Mouse (Mus musculus): ENCODE measurements around the gene Ccdc28a. TPM values are rescaled to one million over a fixed set of nuclear protein-coding genes. Genes with fewer than 3 reads are reported as not detected.
A peak's percentile ranks its signal among the peaks of the same experiment; 100 is the strongest.

Ccdc28a gene
- polyA plus RNA-seq, 1 experiment from 2014 or later, result 15.0 TPM

- Histone ChIP-seq H3K9me3 (ENCODE audit: control insufficient read depth, low read length) (no peaks in the 10 kb centered on the region), H3K4me1 (replicated peaks; ENCODE audit: control insufficient read depth, insufficient read depth, low read length) (no peaks in the 10 kb centered on the region), H3K27me3 (ENCODE audit: control insufficient read depth, insufficient read depth, low read depth, low read length) (no peaks in the 10 kb centered on the region), H3K27ac (ENCODE audit: low read length) (no peak overlapping the region), H3K4me3 (ENCODE audit: low read length) (no peak overlapping the region), H3K9ac (ENCODE audit: low read length) (no peak overlapping the region), H3K36me3 (ENCODE audit: control insufficient read depth, insufficient read depth, low read length) (no peaks in the 10 kb centered on the region), H3K4me2 (ENCODE audit: low read depth, low read length) (no peak overlapping the region)
- 65% methylated on average over 5 of the region's 5 CpGs for WGBS
- no peak for ATAC-seq (ENCODE audit: low read depth)
Observed at GRCm38 (mm10) chr10:18182246-18182645, 52.6 kb downstream of the Ccdc28a start.

GRCm38 (mm10) chr10:18177304-18177703 is 57.5 kb downstream of the Ccdc28a start:
- no peaks in the 10 kb centered on the region for H3K4me1 ChIP-seq (replicated peaks; ENCODE audit: control insufficient read depth, insufficient read depth, low read length)
- no peak overlapping the region for H3K4me3 ChIP-seq (ENCODE audit: low read length)
- ATAC-seq (ENCODE audit: low read depth), result peak; percentile 54; the same call in 1 of the 2 replicates
- no peaks in the 10 kb centered on the region for H3K9me3 ChIP-seq (ENCODE audit: control insufficient read depth, low read length)
- H3K4me2 ChIP-seq (ENCODE audit: low read depth, low read length), result no peak overlapping the region
- no peak overlapping the region for H3K27ac ChIP-seq (ENCODE audit: low read length)
- no peaks in the 10 kb centered on the region for H3K36me3 ChIP-seq (ENCODE audit: control insufficient read depth, insufficient read depth, low read length)
- 30% methylated on average over 2 of the region's 2 CpGs for WGBS
- no peaks in the 10 kb centered on the region for H3K27me3 ChIP-seq (ENCODE audit: control insufficient read depth, insufficient read depth, low read depth, low read length)
- H3K9ac ChIP-seq (ENCODE audit: low read length), result no peak overlapping the region

- 82% methylated on average over 7 of the region's 7 CpGs for WGBS
- ATAC-seq (ENCODE audit: low read depth), result no peak
- no peaks in the 10 kb centered on the region for H3K36me3 ChIP-seq (ENCODE audit: control insufficient read depth, insufficient read depth, low read length)
- H3K4me3 ChIP-seq (ENCODE audit: low read length), result no peak overlapping the region
- no peak overlapping the region for H3K9ac ChIP-seq (ENCODE audit: low read length)
- no peak overlapping the region for H3K27ac ChIP-seq (ENCODE audit: low read length)
- no peaks in the 10 kb centered on the region for H3K9me3 ChIP-seq (ENCODE audit: control insufficient read depth, low read length)
- no peaks in the 10 kb centered on the region for H3K27me3 ChIP-seq (ENCODE audit: control insufficient read depth, insufficient read depth, low read depth, low read length)
- no peaks in the 10 kb centered on the region for H3K4me1 ChIP-seq (replicated peaks; ENCODE audit: control insufficient read depth, insufficient read depth, low read length)
- no peak overlapping the region for H3K4me2 ChIP-seq (ENCODE audit: low read depth, low read length)
Observed at GRCm38 (mm10) chr10:18176722-18177121, 58.1 kb downstream of the Ccdc28a start.

GRCm38 (mm10) chr10:18175087-18175486 is 59.7 kb downstream of the Ccdc28a start:
- Histone ChIP-seq H3K4me1 (replicated peaks; ENCODE audit: control insufficient read depth, insufficient read depth, low read length) (no peaks in the 10 kb centered on the region), H3K4me3 (ENCODE audit: low read length) (no peak overlapping the region), H3K4me2 (ENCODE audit: low read depth, low read length) (no peak overlapping the region), H3K27me3 (ENCODE audit: control insufficient read depth, insufficient read depth, low read depth, low read length) (no peaks in the 10 kb centered on the region), H3K27ac (ENCODE audit: low read length) (no peak overlapping the region), H3K36me3 (ENCODE audit: control insufficient read depth, insufficient read depth, low read length) (no peaks in the 10 kb centered on the region), H3K9ac (ENCODE audit: low read length) (no peak overlapping the region), H3K9me3 (ENCODE audit: control insufficient read depth, low read length) (no peaks in the 10 kb centered on the region)
- ATAC-seq (ENCODE audit: low read depth), result no peak
- 77% methylated on average over 6 of the region's 6 CpGs for WGBS

Other genes with a start within 250 kb of the Ccdc28a start
- 119 and 135 TPM in 2 replicates for gene Abracl, start 211.7 kb downstream of the Ccdc28a start, polyA plus RNA-seq (2015; fragmentation: Nextera tagmentation; extraction: Ambion mirVana)
- 7.2 and 11.9 TPM in 2 replicates for gene Reps1, start 179.1 kb downstream of the Ccdc28a start, polyA plus RNA-seq (2015; fragmentation: Nextera tagmentation; extraction: Ambion mirVana)
- gene Ect2l, start 24.1 kb downstream of the Ccdc28a start, polyA plus RNA-seq (2015; fragmentation: Nextera tagmentation; extraction: Ambion mirVana), result 0.77 and 1.7 TPM in 2 replicates
- 4.4 and 4.6 TPM in 2 replicates for gene Nhsl1, start 84.0 kb upstream of the Ccdc28a start, polyA plus RNA-seq (2015; fragmentation: Nextera tagmentation; extraction: Ambion mirVana)